Mouse (Mus musculus) lung, postnatal 0 days (tissue): ENCODE results near the gene Kcnh1. TPM values are rescaled to one million over a fixed set of nuclear protein-coding genes. Genes with fewer than 3 reads are reported as not detected.

ENCODE experiments used
- ATAC-seq: fragments of 200-750 bp; cut with Nextera tagmentation; 2 replicates; pipeline ENCODE4 v1.8.0; 2017; ENCODE audit warnings: moderate library complexity
- DNase-seq: peaks from one replicate; pipeline ENCODE4 v3.0.0-alpha.2; 2016; ENCODE audit warnings: low spot score
- H3K27ac ChIP-seq: fragments of 300-500 bp; sonication (generic); 2 replicates; pipeline ENCODE4 v1.5.1; 2014; ENCODE audit warnings: antibody characterized with exemption, mild to moderate bottlenecking, low read length, mixed read lengths
- H3K27me3 ChIP-seq: fragments of 300-500 bp; sonication (generic); replicated peaks from 2 replicates; pipeline ENCODE4 v1.6.1; 2014; ENCODE audit warnings: low read length, mixed read lengths; ENCODE audit not compliant: insufficient read depth
- H3K36me3 ChIP-seq: fragments of 300-500 bp; sonication (generic); 2 replicates; pipeline ENCODE4 v1.6.1; 2014; ENCODE audit warnings: low read length, mixed read lengths; ENCODE audit not compliant: insufficient read depth
- H3K4me1 ChIP-seq: fragments of 300-500 bp; sonication (generic); 2 replicates; pipeline ENCODE4 v1.6.1; 2014; ENCODE audit warnings: antibody characterized with exemption, low read depth, low read length, mixed read lengths; ENCODE audit not compliant: insufficient read depth
- H3K4me2 ChIP-seq: fragments of 300-500 bp; sonication (generic); replicated peaks from 2 replicates; pipeline ENCODE4 v1.6.1; 2014; ENCODE audit warnings: low read depth, mild to moderate bottlenecking, low read length, moderate library complexity, mixed read lengths
- H3K4me3 ChIP-seq: fragments of 300-500 bp; sonication (generic); 2 replicates; pipeline ENCODE4 v1.5.1; 2014; ENCODE audit warnings: low read depth, low read length
- H3K9ac ChIP-seq: fragments of 300-500 bp; sonication (generic); replicated peaks from 2 replicates; pipeline ENCODE4 v1.6.1; 2014; ENCODE audit warnings: low read depth, mild to moderate bottlenecking
- H3K9me3 ChIP-seq: fragments of 300-500 bp; sonication (generic); 2 replicates; pipeline ENCODE4 v1.6.1; 2016; ENCODE audit warnings: low read length, mixed read lengths
- CTCF ChIP-seq: IDR thresholded peaks from 2 replicates; pipeline ENCODE4 v1.5.1; 2016; ENCODE audit warnings: antibody characterized with exemption, mild to moderate bottlenecking
- EP300 ChIP-seq: IDR thresholded peaks from 2 replicates; pipeline ENCODE4 v1.6.1; 2016; ENCODE audit warnings: antibody characterized with exemption, mild to moderate bottlenecking, control low read depth
- WGBS: fragments of 180-500 bp; shearing (Covaris S2); extraction: QIAGEN DNeasy Blood & Tissue Kit; methylation state at CpG from one replicate; pipeline ENCODE4 v1.1.7; 2014; 5-methylcytosine and 5-hydroxymethylcytosine counted together
- polyA plus RNA-seq: library from polyadenylated mRNA; unstranded; fragments of >200 nt; fragmentation: Nextera tagmentation; extraction: Ambion mirVana; gene quantifications from 2 replicates; pipeline ENCODE4 v1.2.1, GENCODE M21; 2015

Gene Kcnh1
- polyA plus RNA-seq, 1 experiment from 2014 or later: 4.4 TPM

- no peak for TF ChIP-seq CTCF
- no peak for TF ChIP-seq EP300
- Histone ChIP-seq H3K36me3 (no peaks in the 10 kb centered on the region), H3K9me3 (no peaks in the 10 kb centered on the region), H3K27ac (no peak overlapping the region), H3K27me3 (no peaks in the 10 kb centered on the region), H3K9ac (no peak overlapping the region), H3K4me1 (no peaks in the 10 kb centered on the region), H3K4me3 (no peak overlapping the region), H3K4me2 (no peak overlapping the region)
- ATAC-seq: no peak
- WGBS: 81% methylated on average over 5 of the region's 5 CpGs
- DNase-seq: no peak
Measured at GRCm38 (mm10) chr1:192259146-192259545, 68.6 kb downstream of the Kcnh1 start.

- 64% methylated on average over 7 of the region's 7 CpGs for WGBS
- H3K27ac ChIP-seq: no peak overlapping the region
Measured at GRCm38 (mm10) chr1:192259616-192260015, 69.0 kb downstream of the Kcnh1 start.

GRCm38 (mm10) chr1:192265704-192266103 is 75.1 kb downstream of the Kcnh1 start:
- Histone ChIP-seq H3K9me3 (no peaks in the 10 kb centered on the region), H3K27me3 (no peaks in the 10 kb centered on the region), H3K27ac (no peak overlapping the region), H3K9ac (no peak overlapping the region), H3K4me1 (no peaks in the 10 kb centered on the region), H3K36me3 (no peaks in the 10 kb centered on the region), H3K4me3 (no peak overlapping the region), H3K4me2 (no peak overlapping the region)
- no peak for TF ChIP-seq CTCF
- no peak for TF ChIP-seq EP300
- WGBS: 84% methylated on average over 1 of the region's 1 CpGs
- no peak for DNase-seq
- no peak for ATAC-seq

More at GRCm38 (mm10) chr1:192259616-192260015, 69.0 kb downstream of the Kcnh1 start:
- Histone ChIP-seq H3K4me3 (no peak overlapping the region), H3K27me3 (no peaks in the 10 kb centered on the region), H3K9ac (no peak overlapping the region), H3K9me3 (no peaks in the 10 kb centered on the region), H3K36me3 (no peaks in the 10 kb centered on the region), H3K4me1 (no peaks in the 10 kb centered on the region), H3K4me2 (no peak overlapping the region)
- DNase-seq (no peak), ATAC-seq (no peak)
- TF ChIP-seq CTCF (no peak), EP300 (no peak)

GRCm38 (mm10) chr1:192266956-192267355 is 76.4 kb downstream of the Kcnh1 start:
- H3K36me3 ChIP-seq: no peaks in the 10 kb centered on the region
- H3K4me3 ChIP-seq: no peak overlapping the region
- H3K4me1 ChIP-seq: no peaks in the 10 kb centered on the region
- DNase-seq: no peak
- no peak overlapping the region for H3K9ac ChIP-seq
- no peak overlapping the region for H3K4me2 ChIP-seq
- no peaks in the 10 kb centered on the region for H3K27me3 ChIP-seq
- TF ChIP-seq CTCF (no peak), EP300 (no peak)
- no peak for ATAC-seq
- no peak overlapping the region for H3K27ac ChIP-seq
- 83% methylated on average over 6 of the region's 6 CpGs for WGBS
- no peaks in the 10 kb centered on the region for H3K9me3 ChIP-seq

GRCm38 (mm10) chr1:192268878-192269277 is 78.3 kb downstream of the Kcnh1 start:
- Histone ChIP-seq H3K4me2 (no peak overlapping the region), H3K4me1 (no peaks in the 10 kb centered on the region), H3K27ac (no peak overlapping the region), H3K9ac (no peak overlapping the region), H3K9me3 (no peaks in the 10 kb centered on the region), H3K27me3 (no peaks in the 10 kb centered on the region), H3K36me3 (no peaks in the 10 kb centered on the region), H3K4me3 (no peak overlapping the region)
- no peak for TF ChIP-seq EP300
- WGBS: 62% methylated on average over 5 of the region's 5 CpGs
- no peak for ATAC-seq
- DNase-seq: no peak

GRCm38 (mm10) chr1:192269911-192270310 is 79.3 kb downstream of the Kcnh1 start:
- Histone ChIP-seq H3K4me3 (no peak overlapping the region), H3K27me3 (no peaks in the 10 kb centered on the region), H3K27ac (no peak overlapping the region), H3K36me3 (no peaks in the 10 kb centered on the region), H3K9me3 (no peaks in the 10 kb centered on the region), H3K4me2 (no peak overlapping the region), H3K9ac (no peak overlapping the region), H3K4me1 (no peaks in the 10 kb centered on the region)
- WGBS: 75% methylated on average over 9 of the region's 9 CpGs
- TF ChIP-seq EP300 (no peak), CTCF (no peak)
- DNase-seq (no peak), ATAC-seq (no peak)

GRCm38 (mm10) chr1:192277801-192278385 is 87.3 kb downstream of the Kcnh1 start:
- Histone ChIP-seq H3K27ac (no peak overlapping the region), H3K36me3 (no peaks in the 10 kb centered on the region), H3K9ac (no peak overlapping the region), H3K4me2 (no peak overlapping the region), H3K4me3 (no peak overlapping the region), H3K9me3 (no peaks in the 10 kb centered on the region), H3K27me3 (no peaks in the 10 kb centered on the region), H3K4me1 (no peaks in the 10 kb centered on the region)
- TF ChIP-seq EP300 (no peak), CTCF (no peak)
- WGBS: 71% methylated on average over 5 of the region's 5 CpGs
- ATAC-seq: no peak
- DNase-seq: no peak
